Mouse (Mus musculus) fibroblast of lung, adult 2 months (primary cell): ENCODE measurements around the gene Tmed1.
"Not testable (repeated sequence)": the region's sequence is repeated elsewhere in the genome, so short reads cannot be mapped to it uniquely, and the experiment has no call there.

Experiments used
- DNase-seq: peaks from one replicate; pipeline ENCODE4 v3.0.0-alpha.2; 2011; ENCODE audit warnings: low read depth

Tmed1 gene

DNA sequence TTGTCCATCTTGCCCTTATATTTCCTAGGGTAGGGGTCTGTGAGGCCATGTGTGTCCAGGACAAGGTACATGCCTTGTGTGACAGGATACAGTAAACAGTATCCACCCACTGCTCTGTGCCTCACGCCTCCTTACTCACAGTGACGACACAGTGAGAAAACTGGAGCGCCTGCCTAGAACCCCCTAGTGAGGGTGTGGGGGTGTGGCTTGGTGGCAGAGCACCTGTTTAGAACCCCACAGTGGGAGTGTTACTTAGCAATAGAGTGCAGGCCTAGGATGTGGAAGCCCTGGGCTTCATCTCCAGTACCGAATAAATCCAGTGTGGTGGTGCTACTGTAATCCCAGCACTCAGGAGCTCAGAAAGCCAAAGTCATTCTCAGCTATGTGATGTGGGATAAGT lies 37.1 kb downstream of the Tmed1 start:
- DNase-seq, result no peak

DNA sequence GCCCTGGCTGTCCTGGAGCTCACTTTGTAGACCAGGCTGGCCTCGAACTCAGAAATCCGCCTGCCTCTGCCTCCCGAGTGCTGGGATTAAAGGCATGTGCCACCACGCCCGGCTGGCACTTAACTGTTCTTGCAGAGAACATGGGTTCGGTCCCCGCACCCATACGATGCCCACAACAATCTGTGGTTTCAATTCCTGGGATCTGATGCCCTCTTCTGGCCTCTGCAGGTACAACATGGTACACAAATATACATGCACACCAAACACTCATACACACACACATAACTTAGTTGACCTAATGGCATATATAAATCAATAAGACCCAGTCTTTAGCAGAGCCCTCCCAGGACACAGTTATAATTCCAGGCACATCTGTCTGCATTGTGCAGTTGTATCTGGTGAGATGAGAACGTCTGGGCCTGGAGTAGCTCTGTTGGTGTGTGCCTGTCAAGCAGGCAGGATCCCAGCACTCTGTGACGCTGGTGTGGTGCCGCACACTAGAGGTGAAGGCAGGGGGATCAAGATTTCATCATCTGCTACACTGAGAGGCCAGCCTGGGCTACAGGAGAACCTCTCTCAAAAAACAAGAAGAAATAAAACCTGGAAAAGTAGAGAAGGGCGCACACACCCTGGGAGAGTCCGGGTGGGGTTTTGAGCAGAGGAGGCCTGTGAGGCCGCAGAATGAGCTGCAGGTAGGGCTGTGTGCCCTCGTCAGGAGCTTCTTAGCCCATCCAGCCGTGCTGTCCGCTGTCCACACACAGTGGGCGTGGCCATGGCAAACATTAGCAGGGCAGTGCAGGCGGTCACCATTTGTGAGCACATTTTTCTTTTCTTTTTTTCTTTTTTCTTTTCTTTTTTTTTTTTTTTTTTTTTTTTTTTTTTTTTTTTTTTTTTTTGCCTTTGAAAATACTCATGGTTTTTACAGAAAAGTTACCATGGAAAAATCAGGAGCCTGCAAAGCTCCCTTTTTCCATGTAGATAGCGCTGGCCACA lies 40.7 kb downstream of the Tmed1 start:
- DNase-seq, result no peak

DNA sequence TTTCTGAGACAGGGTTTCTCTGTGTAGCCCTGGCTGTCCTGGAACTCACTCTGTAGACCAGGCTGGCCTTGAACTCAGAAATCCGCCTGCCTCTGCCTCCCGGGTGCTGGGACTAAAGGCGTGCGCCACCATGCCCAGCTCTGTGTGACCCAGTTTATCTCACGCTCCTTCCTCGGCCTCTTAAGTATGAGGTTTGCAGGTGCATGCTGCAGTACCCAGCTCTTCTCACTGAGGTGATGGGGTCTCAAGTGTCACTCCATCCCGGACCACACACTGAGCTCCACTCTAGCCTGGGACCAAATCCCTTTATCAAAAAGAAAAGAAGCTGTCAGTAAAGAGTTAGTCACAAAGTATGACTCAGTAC lies 45.5 kb downstream of the Tmed1 start:
- not testable (repeated sequence) for DNase-seq

DNA sequence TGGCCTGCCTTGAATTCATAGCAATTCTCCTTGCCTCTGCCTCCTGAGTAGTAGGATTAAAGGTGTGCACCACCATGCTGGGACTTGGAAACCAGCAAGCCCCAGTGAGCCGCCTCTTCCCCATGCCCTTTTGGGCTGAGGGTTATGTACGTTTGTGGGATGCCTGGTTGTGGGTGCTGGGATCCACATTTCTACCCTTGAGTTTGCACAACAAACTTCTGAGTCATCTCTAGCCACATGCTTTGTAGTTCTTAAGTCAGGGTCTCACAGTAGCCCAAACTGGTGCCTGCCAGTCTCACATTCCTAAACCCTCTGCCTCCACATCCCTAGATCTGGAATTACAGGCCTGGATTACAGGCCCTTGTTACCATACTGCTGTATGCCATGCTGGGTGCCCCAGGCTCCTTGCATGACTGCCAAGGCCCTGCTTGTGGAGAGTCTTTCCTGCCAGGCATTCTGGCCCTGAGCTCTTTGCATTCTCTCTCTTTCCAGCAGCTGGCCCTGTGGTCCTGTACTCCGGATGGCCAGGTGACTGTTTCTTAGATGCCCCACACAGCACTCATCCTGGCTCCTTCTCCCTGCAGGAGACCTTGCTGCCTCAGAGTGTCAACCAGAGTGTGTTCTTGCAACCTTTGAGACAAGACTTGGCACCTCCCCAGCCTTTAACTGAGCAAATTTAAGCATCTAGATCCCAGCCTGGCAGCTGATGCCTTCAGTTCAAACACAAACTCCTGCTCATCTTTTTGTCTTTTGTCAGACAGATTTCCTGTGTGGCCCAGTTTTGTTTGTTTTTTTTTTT lies 46.1 kb downstream of the Tmed1 start:
- peak; percentile 37 for DNase-seq

DNA sequence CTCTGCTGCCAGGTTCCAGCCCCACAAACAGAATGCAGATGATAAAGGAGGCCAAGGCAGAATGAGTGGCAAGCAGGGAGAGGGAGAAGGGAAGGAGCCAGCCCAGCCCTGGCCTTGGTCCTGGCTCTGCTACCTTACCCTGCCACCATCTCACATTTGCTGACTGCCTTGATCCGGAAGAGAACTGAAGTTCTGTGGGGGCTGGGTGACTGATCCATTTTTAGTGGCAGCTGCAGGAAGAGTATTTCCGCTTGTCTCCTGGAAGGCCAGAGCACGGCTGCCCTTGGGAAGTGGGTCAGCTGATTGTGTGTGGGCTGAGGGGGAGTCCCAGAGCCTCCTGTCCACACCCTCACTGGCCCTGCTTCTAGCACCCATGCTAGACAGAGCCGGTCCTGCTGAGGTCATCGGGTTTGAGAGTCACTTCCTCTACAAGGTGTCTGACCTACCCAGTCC lies 46.9 kb downstream of the Tmed1 start:
- no peak for DNase-seq

DNA sequence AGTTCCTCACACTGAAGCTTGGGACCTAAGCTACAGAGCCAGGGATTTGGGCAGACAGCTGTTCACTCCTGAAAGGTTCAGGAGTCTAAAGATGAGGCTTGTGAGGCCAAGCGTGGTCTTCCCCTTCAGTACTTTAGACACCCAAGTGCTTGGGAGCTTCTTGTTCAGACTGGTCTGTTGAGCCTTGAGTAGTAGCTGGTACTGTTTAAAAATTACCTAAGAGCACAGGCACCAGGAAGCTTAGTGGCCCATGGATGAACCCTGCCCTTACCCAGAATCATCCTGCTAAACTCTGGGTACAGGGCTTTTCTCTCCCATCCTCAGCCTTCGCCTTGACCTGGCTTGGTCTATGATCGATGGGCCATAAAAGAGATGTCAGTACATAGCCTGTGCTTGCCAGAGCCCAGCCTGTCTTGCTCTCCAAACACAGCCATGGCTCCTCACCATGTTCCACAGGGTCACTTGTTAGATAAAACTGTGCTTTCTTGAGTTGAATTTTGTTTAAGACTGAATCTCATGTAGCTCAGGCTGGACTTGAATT lies 49.6 kb downstream of the Tmed1 start:
- DNase-seq, result no peak

DNA sequence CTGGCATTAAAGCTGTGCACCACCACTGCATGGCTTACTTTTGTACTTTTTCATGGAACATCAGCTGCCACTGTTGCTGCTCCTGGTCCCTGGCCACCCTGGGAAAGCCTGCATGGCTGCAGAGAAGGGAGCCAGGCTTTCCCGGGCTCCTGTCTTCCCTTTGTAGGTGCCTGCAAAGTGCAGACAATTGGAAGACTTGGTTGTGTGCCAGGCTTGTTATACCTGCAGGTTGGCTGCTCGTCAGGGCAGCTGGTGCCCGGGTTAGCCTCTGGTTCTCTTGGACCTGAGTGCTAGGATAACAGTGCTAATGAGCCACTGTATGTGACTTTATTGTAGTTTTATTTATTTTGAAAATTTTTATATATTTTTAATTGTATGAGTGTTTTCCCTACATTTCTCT lies 51.2 kb downstream of the Tmed1 start:
- DNase-seq, result no peak
